Mouse (Mus musculus): ENCODE measurements around the gene Efhc1. TPM values are rescaled to one million over a fixed set of nuclear protein-coding genes. Genes with fewer than 3 reads are reported as not detected.
A peak's percentile ranks its signal among the peaks of the same experiment; 100 is the strongest.

Efhc1 gene
- polyA plus RNA-seq, 1 experiment from 2014 or later, result 2.3 TPM

DNA sequence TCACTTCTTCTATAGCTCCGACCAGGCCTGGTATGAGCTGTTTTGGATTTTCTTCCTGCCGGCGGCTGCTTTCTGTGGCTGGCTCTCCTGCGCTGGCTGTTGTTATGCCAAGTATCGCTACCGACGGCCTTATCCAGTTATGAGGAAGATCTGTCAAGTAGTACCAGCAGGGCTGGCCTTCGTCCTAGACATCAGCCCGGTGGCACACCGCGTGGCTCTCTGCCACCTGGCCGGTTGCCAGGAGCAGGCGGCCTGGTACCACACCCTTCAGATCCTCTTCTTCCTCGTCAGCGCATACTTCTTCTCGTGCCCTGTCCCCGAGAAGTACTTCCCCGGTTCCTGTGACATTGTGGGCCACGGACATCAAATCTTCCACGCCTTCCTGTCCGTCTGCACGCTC lies 16.3 kb upstream of the Efhc1 start:
- ATAC-seq (replicated peaks; ENCODE audit: low FRiP score, low TSS enrichment, low read depth), result no peak
- no peak for DNase-seq (ENCODE audit: low spot score)
- no peaks in the 10 kb centered on the region for H3K27me3 ChIP-seq (replicated peaks; ENCODE audit: control insufficient read depth, insufficient read depth, low read length)
- no peak overlapping the region for H3K27ac ChIP-seq (ENCODE audit: low read depth)
- 90% methylated on average over 22 of the region's 22 CpGs for WGBS
- H3K9me3 ChIP-seq (ENCODE audit: control insufficient read depth, low read length), result no peaks in the 10 kb centered on the region
- H3K36me3 ChIP-seq (ENCODE audit: control insufficient read depth, insufficient read depth, low read length), result peaks cover 14% of the 10 kb centered on the region
- H3K4me3 ChIP-seq (ENCODE audit: low read depth, low read length), result no peak overlapping the region
- H3K4me1 ChIP-seq (replicated peaks; ENCODE audit: control insufficient read depth, insufficient read depth, low read length), result no peaks in the 10 kb centered on the region
- no peak overlapping the region for H3K4me2 ChIP-seq (ENCODE audit: low read length)
- H3K9ac ChIP-seq (ENCODE audit: low read length), result no peak overlapping the region

DNA sequence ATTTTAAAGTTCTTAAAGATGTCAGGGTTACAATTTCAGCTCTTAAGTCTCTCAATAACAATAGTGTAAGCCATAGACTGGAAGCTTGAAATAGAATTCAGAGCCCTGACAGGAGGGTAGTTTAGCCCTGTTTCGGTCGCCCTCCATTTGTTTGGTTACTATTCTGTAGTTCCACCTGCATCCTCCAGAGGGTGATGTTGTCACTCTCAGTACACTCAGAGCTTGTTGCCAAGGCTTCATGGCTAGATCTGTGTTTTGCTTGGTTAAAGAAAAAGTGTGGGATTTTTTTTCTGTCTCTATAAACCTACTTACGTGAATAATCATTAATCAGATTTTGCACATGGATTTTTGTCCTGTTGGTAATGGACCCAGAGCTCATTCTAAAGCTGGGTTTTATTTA lies 12.4 kb upstream of the Efhc1 start:
- H3K27ac ChIP-seq (ENCODE audit: low read depth), result no peak overlapping the region
- 21% methylated on average over 3 of the region's 3 CpGs for WGBS
- H3K27me3 ChIP-seq (replicated peaks; ENCODE audit: control insufficient read depth, insufficient read depth, low read length), result no peaks in the 10 kb centered on the region
- H3K9ac ChIP-seq (ENCODE audit: low read length), result no peak overlapping the region
- no peak overlapping the region for H3K4me3 ChIP-seq (ENCODE audit: low read depth, low read length)
- H3K36me3 ChIP-seq (ENCODE audit: control insufficient read depth, insufficient read depth, low read length), result peaks cover 14% of the 10 kb centered on the region
- no peaks in the 10 kb centered on the region for H3K4me1 ChIP-seq (replicated peaks; ENCODE audit: control insufficient read depth, insufficient read depth, low read length)
- DNase-seq (ENCODE audit: low spot score), result no peak
- H3K9me3 ChIP-seq (ENCODE audit: control insufficient read depth, low read length), result no peaks in the 10 kb centered on the region
- ATAC-seq (replicated peaks; ENCODE audit: low FRiP score, low TSS enrichment, low read depth), result 0 out of 2 replicates have a peak, but pooled peaks have one; percentile 10
- no peak overlapping the region for H3K4me2 ChIP-seq (ENCODE audit: low read length)

DNA sequence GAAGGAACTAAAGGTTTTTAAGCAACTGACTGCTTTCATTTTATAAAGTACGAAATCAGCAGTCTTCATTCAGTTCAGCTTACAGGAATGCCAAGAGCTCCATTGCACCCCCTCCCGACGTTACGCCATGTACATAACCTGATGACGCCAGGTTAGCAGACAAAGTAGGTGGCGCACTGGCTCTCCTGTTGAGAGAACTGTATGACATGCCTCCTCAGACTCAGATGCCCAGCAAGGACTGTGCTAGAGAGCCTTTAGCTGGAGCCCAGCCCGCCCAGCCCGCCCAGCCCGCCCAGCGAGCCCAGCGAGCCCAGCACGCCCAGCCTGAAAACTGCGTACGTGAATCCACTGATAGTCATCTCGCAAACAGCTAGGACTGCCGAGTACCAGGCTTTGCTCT lies 11.3 kb upstream of the Efhc1 start:
- 56% methylated on average over 16 of the region's 16 CpGs for WGBS
- no peaks in the 10 kb centered on the region for H3K9me3 ChIP-seq (ENCODE audit: control insufficient read depth, low read length)
- H3K27me3 ChIP-seq (replicated peaks; ENCODE audit: control insufficient read depth, insufficient read depth, low read length), result no peaks in the 10 kb centered on the region
- DNase-seq (ENCODE audit: low spot score) (peak; percentile 53), ATAC-seq (replicated peaks; ENCODE audit: low FRiP score, low TSS enrichment, low read depth) (0 out of 2 replicates have a peak, but pooled peaks have one; percentile 37)
- H3K4me1 ChIP-seq (replicated peaks; ENCODE audit: control insufficient read depth, insufficient read depth, low read length), result no peaks in the 10 kb centered on the region
- no peak overlapping the region for H3K9ac ChIP-seq (ENCODE audit: low read length)
- H3K4me2 ChIP-seq (ENCODE audit: low read length), result no peak overlapping the region
- no peak overlapping the region for H3K27ac ChIP-seq (ENCODE audit: low read depth)
- peaks cover 6% of the 10 kb centered on the region; the same call in 1 of the 2 replicates for H3K36me3 ChIP-seq (ENCODE audit: control insufficient read depth, insufficient read depth, low read length)
- H3K4me3 ChIP-seq (ENCODE audit: low read depth, low read length), result no peak overlapping the region

DNA sequence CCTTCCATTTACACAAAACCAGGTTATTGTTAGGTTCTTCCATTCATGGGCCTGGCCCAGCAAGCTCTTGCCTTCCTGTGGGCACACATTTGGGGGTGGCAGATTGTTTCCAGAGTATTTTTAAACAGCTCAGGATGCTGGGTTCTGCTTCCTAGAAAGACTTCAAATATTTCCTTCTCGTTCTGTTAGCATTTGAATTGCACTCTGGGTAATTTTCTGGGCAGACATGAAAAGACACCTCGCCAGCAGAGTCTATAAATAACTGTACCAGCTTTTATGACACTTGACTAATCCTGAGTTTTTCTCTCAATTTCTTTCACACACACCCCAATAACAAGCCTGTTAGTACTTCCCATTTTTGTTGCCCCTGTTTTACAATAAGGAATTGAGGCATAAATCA lies 10.1 kb upstream of the Efhc1 start:
- H3K4me2 ChIP-seq (ENCODE audit: low read length), result no peak overlapping the region
- no peaks in the 10 kb centered on the region for H3K9me3 ChIP-seq (ENCODE audit: control insufficient read depth, low read length)
- H3K27me3 ChIP-seq (replicated peaks; ENCODE audit: control insufficient read depth, insufficient read depth, low read length), result no peaks in the 10 kb centered on the region
- no peak overlapping the region for H3K27ac ChIP-seq (ENCODE audit: low read depth)
- no peak for ATAC-seq (replicated peaks; ENCODE audit: low FRiP score, low TSS enrichment, low read depth)
- 0 out of 2 replicates have a peak, but pooled peaks cover 1% of the 10 kb centered on the region for H3K36me3 ChIP-seq (ENCODE audit: control insufficient read depth, insufficient read depth, low read length)
- no peak overlapping the region for H3K4me3 ChIP-seq (ENCODE audit: low read depth, low read length)
- whole genome bisulfite sequencing, result 50% methylated on average over 2 of the region's 2 CpGs
- H3K4me1 ChIP-seq (replicated peaks; ENCODE audit: control insufficient read depth, insufficient read depth, low read length), result no peaks in the 10 kb centered on the region
- no peak overlapping the region for H3K9ac ChIP-seq (ENCODE audit: low read length)
- DNase-seq (ENCODE audit: low spot score), result no peak

DNA sequence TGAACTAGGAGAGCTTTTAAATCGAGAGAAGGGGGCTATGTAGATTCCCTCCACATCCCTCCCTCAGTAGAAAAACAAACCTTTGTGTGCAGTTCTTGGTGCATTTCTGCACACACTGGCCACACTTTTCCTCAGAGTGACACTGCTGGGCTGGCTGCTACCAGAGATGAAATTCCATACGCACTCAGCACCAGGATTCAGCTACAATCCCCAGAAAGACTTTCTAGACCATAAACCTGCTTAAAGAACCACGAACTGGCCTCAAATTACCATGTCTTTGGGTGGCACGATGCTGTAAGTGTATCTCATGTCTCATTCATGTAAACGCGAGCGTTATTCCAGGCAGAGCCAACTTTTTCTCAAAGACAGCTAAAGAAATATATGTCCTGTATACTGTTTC lies 9.6 kb upstream of the Efhc1 start:
- no peaks in the 10 kb centered on the region for H3K9me3 ChIP-seq (ENCODE audit: control insufficient read depth, low read length)
- H3K36me3 ChIP-seq (ENCODE audit: control insufficient read depth, insufficient read depth, low read length), result no peaks in the 10 kb centered on the region
- 74% methylated on average over 7 of the region's 7 CpGs for WGBS
- H3K4me1 ChIP-seq (replicated peaks; ENCODE audit: control insufficient read depth, insufficient read depth, low read length), result no peaks in the 10 kb centered on the region
- H3K4me3 ChIP-seq (ENCODE audit: low read depth, low read length), result no peak overlapping the region
- no peak overlapping the region for H3K9ac ChIP-seq (ENCODE audit: low read length)
- no peak for DNase-seq (ENCODE audit: low spot score)
- ATAC-seq (replicated peaks; ENCODE audit: low FRiP score, low TSS enrichment, low read depth), result no peak
- no peaks in the 10 kb centered on the region for H3K27me3 ChIP-seq (replicated peaks; ENCODE audit: control insufficient read depth, insufficient read depth, low read length)
- H3K27ac ChIP-seq (ENCODE audit: low read depth), result no peak overlapping the region
- H3K4me2 ChIP-seq (ENCODE audit: low read length), result no peak overlapping the region

DNA sequence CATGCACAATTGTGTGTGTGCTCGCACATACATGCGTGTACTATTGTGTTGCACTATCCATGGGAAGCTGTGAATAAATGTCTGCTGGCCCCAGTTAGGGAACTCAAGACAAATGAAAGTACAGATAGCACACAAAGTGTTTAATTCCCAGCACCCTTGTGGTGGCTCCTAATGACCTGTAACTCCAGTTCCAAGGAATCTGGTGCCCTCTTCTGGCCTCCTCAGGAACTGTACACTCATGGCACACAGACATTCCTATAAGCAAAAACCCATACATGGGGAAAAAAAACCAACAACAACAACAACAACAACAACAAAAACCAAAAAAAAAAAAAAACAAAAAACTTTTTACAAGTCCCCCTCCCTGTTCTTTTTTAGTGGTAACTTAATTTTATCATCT lies 8.4 kb upstream of the Efhc1 start:
- no peaks in the 10 kb centered on the region for H3K4me1 ChIP-seq (replicated peaks; ENCODE audit: control insufficient read depth, insufficient read depth, low read length)
- WGBS, result 95% methylated on average over 2 of the region's 2 CpGs
- no peaks in the 10 kb centered on the region for H3K9me3 ChIP-seq (ENCODE audit: control insufficient read depth, low read length)
- no peak overlapping the region for H3K4me3 ChIP-seq (ENCODE audit: low read depth, low read length)
- no peak overlapping the region for H3K4me2 ChIP-seq (ENCODE audit: low read length)
- H3K36me3 ChIP-seq (ENCODE audit: control insufficient read depth, insufficient read depth, low read length), result no peaks in the 10 kb centered on the region
- ATAC-seq (replicated peaks; ENCODE audit: low FRiP score, low TSS enrichment, low read depth) (no peak), DNase-seq (ENCODE audit: low spot score) (no peak)
- H3K27ac ChIP-seq (ENCODE audit: low read depth), result no peak overlapping the region
- H3K27me3 ChIP-seq (replicated peaks; ENCODE audit: control insufficient read depth, insufficient read depth, low read length), result no peaks in the 10 kb centered on the region
- H3K9ac ChIP-seq (ENCODE audit: low read length), result no peak overlapping the region

DNA sequence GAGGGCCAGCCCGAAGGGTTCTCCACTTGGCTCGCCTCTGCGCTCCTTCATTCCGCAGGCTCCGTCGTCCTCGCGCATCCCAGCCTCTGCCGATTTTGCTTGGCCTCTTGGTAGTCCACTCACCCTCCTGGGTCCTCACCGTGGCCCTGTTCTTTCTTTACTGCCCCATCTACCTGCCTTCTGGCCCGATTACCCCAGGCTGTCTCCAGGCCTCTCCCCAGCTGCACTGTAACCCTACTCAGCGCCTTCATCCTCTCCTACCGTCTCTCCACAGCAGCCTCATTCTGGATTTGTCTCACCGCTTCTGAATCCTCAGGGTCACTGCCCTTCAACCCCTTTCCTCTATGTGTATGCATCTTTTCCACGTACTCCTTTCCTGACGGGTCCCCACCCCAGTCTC lies 373 bp downstream of the Efhc1 start:
- Histone ChIP-seq H3K4me1 (replicated peaks; ENCODE audit: control insufficient read depth, insufficient read depth, low read length) (no peaks in the 10 kb centered on the region), H3K36me3 (ENCODE audit: control insufficient read depth, insufficient read depth, low read length) (no peaks in the 10 kb centered on the region), H3K9me3 (ENCODE audit: control insufficient read depth, low read length) (no peaks in the 10 kb centered on the region), H3K4me2 (ENCODE audit: low read length) (peak overlapping the region; percentile 65), H3K4me3 (ENCODE audit: low read depth, low read length) (peak overlapping the region; percentile 48), H3K27ac (ENCODE audit: low read depth) (peak overlapping the region; percentile 69), H3K9ac (ENCODE audit: low read length) (peak overlapping the region; percentile 58), H3K27me3 (replicated peaks; ENCODE audit: control insufficient read depth, insufficient read depth, low read length) (no peaks in the 10 kb centered on the region)
- DNase-seq (ENCODE audit: low spot score), result no peak
- no peak; the same call in 1 of the 2 replicates for ATAC-seq (replicated peaks; ENCODE audit: low FRiP score, low TSS enrichment, low read depth)
- 7% methylated on average over 16 of the region's 16 CpGs for WGBS

DNA sequence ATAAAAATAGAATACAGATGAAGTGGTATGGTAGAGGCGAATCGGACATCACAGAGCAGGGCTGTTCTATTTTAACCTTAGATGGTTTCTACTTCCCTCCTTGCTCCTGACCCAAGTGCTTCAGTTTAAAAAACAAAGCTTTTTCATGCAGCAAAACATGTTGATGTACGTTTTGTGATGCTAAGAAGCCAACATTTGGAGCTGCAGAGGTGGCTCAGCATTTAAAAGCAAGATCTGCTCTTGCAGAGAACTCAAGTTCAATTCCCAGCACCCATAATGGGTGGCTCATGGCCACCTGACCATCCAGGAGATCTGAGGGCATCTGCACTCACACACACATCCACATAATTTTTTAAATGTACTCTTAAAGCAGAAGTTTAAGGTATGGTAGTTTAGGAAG lies 3.5 kb downstream of the Efhc1 start:
- 84% methylated on average over 3 of the region's 3 CpGs for WGBS
- H3K4me2 ChIP-seq (ENCODE audit: low read length), result no peak overlapping the region
- no peak for ATAC-seq (replicated peaks; ENCODE audit: low FRiP score, low TSS enrichment, low read depth)

DNA sequence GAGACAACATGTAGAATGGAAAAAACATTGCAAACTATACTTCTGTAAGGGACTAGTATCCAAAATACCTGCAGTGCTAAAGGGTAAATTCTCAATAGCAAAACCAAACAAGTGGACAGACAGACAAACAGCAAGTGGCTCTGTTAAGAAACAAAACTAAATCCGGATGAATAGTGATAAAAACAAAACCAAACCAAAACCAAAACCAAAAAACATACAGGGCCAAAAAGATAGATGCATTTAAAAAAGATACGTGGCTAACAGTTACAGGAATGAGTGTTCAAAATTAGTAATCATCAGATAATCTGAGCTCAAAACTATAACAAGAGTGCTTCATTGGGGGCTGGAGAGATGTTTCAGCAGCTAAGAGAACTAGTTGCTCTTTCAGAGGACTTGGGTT lies 18.2 kb downstream of the Efhc1 start:
- Histone ChIP-seq H3K9ac (ENCODE audit: low read length) (no peak overlapping the region), H3K36me3 (ENCODE audit: control insufficient read depth, insufficient read depth, low read length) (no peaks in the 10 kb centered on the region), H3K4me1 (replicated peaks; ENCODE audit: control insufficient read depth, insufficient read depth, low read length) (no peaks in the 10 kb centered on the region), H3K27ac (ENCODE audit: low read depth) (no peak overlapping the region), H3K4me2 (ENCODE audit: low read length) (no peak overlapping the region), H3K27me3 (replicated peaks; ENCODE audit: control insufficient read depth, insufficient read depth, low read length) (no peaks in the 10 kb centered on the region), H3K9me3 (ENCODE audit: control insufficient read depth, low read length) (no peaks in the 10 kb centered on the region), H3K4me3 (ENCODE audit: low read depth, low read length) (no peak overlapping the region)
- DNase-seq (ENCODE audit: low spot score) (no peak), ATAC-seq (replicated peaks; ENCODE audit: low FRiP score, low TSS enrichment, low read depth) (no peak)
- WGBS, result 95% methylated on average over 2 of the region's 2 CpGs

More for the DNA sequence above, 3.5 kb downstream of the Efhc1 start:
- Histone ChIP-seq H3K9me3 (ENCODE audit: control insufficient read depth, low read length) (no peaks in the 10 kb centered on the region), H3K4me1 (replicated peaks; ENCODE audit: control insufficient read depth, insufficient read depth, low read length) (no peaks in the 10 kb centered on the region), H3K36me3 (ENCODE audit: control insufficient read depth, insufficient read depth, low read length) (no peaks in the 10 kb centered on the region), H3K9ac (ENCODE audit: low read length) (no peak overlapping the region), H3K27me3 (replicated peaks; ENCODE audit: control insufficient read depth, insufficient read depth, low read length) (no peaks in the 10 kb centered on the region), H3K27ac (ENCODE audit: low read depth) (no peak overlapping the region), H3K4me3 (ENCODE audit: low read depth, low read length) (no peak overlapping the region)
- no peak for DNase-seq (ENCODE audit: low spot score)
